Mouse (Mus musculus): ENCODE measurements at regions not wholly inside any gene's neighbourhood (a gene's known extent, or its start where the extent isn't known, plus 50 kb on each side); places are given as distances from the start of the nearest gene placed in this dataset.
A peak's percentile ranks its signal among the peaks of the same experiment; 100 is the strongest.

- DNase-seq = no peak
Measured at GRCm38 (mm10) chr12:58743800-58744199, 268.0 kb downstream of the Sec23a start.

GRCm38 (mm10) chr12:58728094-58728493 lies 283.7 kb downstream of the Sec23a start:
- no peak for DNase-seq

GRCm38 (mm10) chr12:58727547-58727946 lies 284.3 kb downstream of the Sec23a start:
- DNase-seq = no peak

GRCm38 (mm10) chr12:58717908-58718307 lies 293.9 kb downstream of the Sec23a start:
- no peak for DNase-seq

DNA sequence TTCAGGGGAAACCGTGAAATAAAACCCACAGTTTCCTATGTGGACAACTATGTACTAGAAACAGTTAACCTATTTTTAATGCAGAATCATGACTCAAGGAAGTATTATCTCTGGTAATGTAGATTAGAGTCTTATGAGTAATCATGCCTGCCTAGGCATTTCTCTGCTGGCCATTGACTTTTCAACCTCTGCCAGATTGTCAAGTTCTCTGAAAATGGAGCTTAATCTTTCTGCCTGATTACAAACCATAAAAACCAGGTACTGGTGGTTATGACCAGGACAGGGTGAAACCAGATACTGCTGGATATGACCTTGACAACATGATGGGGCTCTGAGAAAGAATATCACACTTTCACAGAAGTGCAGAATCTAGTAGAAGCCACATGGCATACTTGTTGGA lies 297.6 kb downstream of the Sec23a start:
- DNase-seq = no peak

- no peak for DNase-seq
Measured at GRCm38 (mm10) chr12:58695680-58696079, 316.1 kb downstream of the Sec23a start.

DNA sequence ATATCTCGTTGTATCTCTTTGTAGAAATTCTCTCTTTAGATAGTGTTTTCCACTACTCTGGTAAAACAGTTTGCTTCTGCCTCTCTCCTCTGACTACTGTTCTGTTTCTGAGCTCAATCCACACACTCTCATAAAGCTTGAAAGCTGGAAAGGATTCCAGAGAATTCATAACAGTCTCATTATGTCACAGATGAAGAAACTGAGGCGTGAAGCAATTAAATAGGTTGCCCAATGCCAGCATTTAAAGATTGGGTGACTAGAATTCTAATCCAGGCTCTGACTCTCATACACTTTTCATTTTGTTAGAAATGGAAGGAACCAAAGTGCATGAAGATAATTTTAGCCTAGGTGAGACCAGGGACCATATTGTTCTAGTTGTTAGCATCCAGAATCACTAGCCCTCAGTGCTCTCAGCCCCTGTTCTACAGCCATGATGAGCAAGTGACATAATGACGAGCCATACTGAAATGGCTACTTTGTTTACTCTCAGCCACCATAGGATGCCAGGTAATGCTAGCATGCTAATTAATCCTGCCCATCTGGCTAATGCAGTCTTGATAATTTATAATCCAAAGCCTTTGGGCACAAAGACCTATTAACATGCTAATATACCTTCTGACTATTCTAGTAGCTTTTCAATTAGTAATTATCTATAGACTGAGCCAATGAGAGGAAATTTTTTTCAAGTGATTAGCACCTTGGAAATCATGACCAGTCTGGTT lies 341.7 kb downstream of the Sec23a start:
- no peak for DNase-seq

DNA sequence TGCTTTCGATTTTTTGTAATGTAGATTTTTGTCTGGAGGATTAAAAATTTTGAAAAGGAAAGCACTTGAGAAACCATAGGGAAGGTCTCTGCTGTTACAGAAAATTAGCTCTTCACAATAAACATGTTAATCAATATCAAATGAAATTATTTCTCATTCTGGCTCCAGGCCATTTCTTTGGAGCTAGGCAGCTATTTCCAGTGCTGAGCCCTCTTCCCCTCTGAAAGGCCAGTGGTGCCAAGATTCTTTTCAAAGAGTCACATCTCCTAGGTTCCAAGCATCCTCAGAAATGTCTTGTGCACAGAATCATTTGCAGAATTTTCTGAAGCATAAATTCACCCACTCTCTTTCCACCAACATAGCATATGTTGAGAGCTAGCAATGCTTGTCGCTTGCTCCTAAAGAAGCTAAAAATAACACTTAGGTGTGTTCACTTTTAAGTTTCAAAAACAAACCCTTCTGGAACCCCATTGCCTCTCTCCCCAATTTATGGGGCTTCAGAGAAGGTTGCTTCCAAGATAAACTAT lies 357.2 kb downstream of the Sec23a start:
- no peak for DNase-seq

DNA sequence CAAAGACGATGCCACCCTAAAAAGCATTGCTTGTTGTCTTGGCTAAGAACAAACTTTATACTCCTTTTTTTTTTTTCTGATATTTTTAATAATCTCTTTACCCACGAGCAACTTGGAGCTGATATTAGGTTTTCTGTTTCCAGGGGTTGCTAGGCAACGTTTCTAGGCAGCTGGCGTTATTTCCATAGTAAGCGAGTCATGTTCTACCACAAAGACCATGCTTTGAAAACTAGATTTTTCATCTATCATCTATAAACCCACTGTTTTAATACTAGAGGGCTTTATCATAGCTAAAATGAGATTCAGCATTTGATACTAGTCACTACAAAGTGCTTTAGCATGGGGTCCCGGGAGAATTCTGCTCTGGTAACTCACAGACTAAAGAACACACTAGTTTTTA lies 358.1 kb downstream of the Sec23a start:
- DNase-seq = no peak

- DNase-seq = no peak
Measured at GRCm38 (mm10) chr12:58653222-58653621, 358.6 kb downstream of the Sec23a start.

DNA sequence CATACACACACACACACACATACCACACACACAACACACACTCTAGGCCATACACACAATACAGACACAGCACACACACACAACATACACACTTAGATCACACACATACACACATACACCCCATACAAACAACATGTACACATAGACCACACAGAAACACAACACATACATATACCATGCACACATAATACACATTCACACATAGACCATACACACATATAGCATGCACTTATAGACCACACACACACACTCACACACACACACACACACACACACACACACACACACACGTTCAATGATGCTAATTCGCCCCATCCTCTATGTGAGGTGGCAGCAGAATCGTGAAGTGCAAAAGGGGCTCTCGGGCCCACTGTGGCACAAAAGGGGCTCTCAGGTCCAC lies 359.1 kb downstream of the Sec23a start:
- DNase-seq = no peak

- DNase-seq = no peak
Measured at GRCm38 (mm10) chr12:58648322-58648721, 363.5 kb downstream of the Sec23a start.

DNA sequence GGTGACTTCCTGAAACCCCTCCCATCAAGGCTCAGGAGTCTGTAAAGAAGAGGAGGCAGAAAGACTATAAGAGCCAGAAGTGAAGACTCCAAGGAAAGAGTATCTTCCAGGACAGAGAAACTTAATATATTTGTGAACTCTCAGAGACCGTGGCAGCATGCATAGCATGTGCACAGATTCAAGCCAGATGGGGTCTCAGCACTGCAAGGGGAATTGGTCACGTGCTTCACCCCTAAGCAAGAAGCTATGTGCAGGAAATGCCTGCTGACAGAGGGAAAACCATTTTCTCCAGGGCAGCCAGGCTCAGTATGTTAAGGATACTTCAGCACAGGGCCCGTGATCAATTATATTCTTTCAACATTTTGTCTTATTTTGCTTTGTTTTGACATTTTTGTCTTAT lies 368.0 kb downstream of the Sec23a start:
- no peak for DNase-seq

GRCm38 (mm10) chr12:58639478-58639877 lies 370.4 kb upstream of the Clec14a start:
- no peak for DNase-seq

- DNase-seq = peak; percentile 5
Measured at GRCm38 (mm10) chr12:58638260-58638659, 369.2 kb upstream of the Clec14a start.

- DNase-seq = no peak
Measured at GRCm38 (mm10) chr12:58632529-58632928, 363.4 kb upstream of the Clec14a start.

DNA sequence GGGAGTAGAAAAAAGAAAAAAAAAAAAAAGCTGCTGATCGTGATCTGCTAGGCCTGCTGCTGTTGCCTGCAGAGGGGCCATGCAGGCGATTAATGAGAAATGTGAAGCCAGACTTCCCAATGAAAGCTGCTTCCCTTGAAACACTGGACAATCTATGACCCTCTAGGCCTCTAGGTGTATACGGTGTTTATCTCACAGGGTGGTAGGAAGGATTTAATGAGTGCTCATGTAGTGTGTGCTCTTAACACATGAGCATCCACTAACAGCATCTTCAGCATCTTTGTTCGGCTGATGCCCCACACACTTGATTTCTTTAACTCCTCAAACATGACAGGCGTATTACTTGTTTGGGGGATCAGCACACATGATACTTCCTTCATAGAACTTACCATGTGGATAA lies 359.7 kb upstream of the Clec14a start:
- no peak for DNase-seq

- no peak for DNase-seq
Measured at GRCm38 (mm10) chr12:58625144-58625543, 356.1 kb upstream of the Clec14a start.

- no peak for DNase-seq
Measured at GRCm38 (mm10) chr12:58619508-58620310, 350.6 kb upstream of the Clec14a start.

GRCm38 (mm10) chr12:58594781-58595180 lies 325.7 kb upstream of the Clec14a start:
- no peak for DNase-seq

GRCm38 (mm10) chr12:58591480-58591829 lies 322.4 kb upstream of the Clec14a start:
- DNase-seq = no peak

DNA sequence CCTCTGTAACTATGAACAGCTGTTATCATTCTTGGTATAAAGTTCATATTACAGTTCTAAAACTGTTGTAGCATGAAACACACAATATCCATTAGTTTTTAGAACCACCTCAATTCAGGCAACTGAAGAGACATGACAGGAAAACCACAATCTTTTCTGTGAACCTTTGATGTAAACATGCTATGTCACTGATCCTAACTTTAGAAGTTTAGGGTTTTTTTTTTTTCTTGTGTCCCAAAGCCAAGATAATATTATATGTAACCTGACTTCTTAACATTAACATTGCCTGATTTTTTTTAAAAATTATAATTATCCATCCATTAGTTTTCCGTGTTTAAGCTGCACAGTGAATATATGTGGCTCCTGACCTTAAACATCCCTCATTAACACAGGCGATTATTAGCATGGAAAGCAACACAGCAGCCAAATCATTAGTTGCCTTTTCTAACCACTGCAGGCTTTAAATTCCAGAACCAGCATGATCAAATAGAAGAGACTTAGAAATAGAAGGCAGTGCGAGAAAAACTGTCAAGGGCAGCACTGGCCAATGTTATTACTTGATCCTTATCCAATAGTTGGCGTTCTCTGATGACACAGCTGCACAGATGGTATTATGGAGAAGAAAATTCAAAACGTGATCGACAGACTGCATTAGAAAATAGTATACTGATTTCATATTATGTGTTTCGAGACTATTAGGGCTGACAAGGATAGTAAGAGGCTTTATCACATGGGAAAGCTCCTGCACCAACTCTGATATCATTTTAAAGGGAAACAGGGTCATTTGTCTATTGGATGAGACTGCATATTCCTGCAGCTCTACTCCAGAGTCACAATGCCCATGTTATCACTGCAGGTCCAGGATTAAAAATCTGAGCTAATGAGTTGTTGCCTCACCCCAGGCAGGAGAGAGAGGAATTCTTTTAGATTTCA lies 321.7 kb upstream of the Clec14a start:
- DNase-seq = no peak
